In genomic region chr1:74415143-74415542, GRCm38 (mm10) we compare ENCODE assay signal across 8 mouse cellular contexts. TPM values are rescaled to one million over a fixed set of nuclear protein-coding genes. Genes with fewer than 3 reads are reported as not detected.
DNase-seq lines count a peak whose midpoint lies in the region; ATAC-seq and TF ChIP-seq lines count a peak whose summit lies in the region.

No protein-coding gene starts in this region.

- no peaks in the 10 kb centered on the region for H3K36me3 ChIP-seq in hindbrain, embryonic 10.5 days
- no peaks in the 10 kb centered on the region for H3K36me3 ChIP-seq in hindbrain, embryonic 16.5 days (ENCODE audit: control insufficient read depth, insufficient read depth, low read length)
- no peaks in the 10 kb centered on the region for H3K36me3 ChIP-seq in kidney, adult 2 months (ENCODE audit: control insufficient read depth, insufficient read depth, low read length)

- 38% methylated on average over 4 of the region's 4 CpGs for WGBS in hindbrain, embryonic 10.5 days
- WGBS in hindbrain, embryonic 16.5 days: 52% methylated on average over 4 of the region's 4 CpGs
- 41% methylated on average over 4 of the region's 4 CpGs for WGBS in kidney, adult 2 months

- no peak for TF ChIP-seq POLR2A in kidney, adult 2 months (IDR thresholded peaks at IDR 0.05; ENCODE audit: low read depth, low read length)

- no peak overlapping the region for H3K27ac ChIP-seq in hindbrain, embryonic 10.5 days
- no peak overlapping the region for H3K27ac ChIP-seq in hindbrain, embryonic 16.5 days (ENCODE audit: low read depth, low read length)
- no peak overlapping the region for H3K27ac ChIP-seq in kidney, adult 2 months (ENCODE audit: insufficient read depth, low read depth, low read length)

- H3K4me2 ChIP-seq in hindbrain, embryonic 16.5 days (ENCODE audit: low read length): no peak overlapping the region

- H3K27me3 ChIP-seq in hindbrain, embryonic 10.5 days (ENCODE audit: insufficient read depth, poor library complexity, severe bottlenecking): no peaks in the 10 kb centered on the region
- H3K27me3 ChIP-seq in hindbrain, embryonic 16.5 days (replicated peaks; ENCODE audit: control insufficient read depth, insufficient read depth, low read length): no peaks in the 10 kb centered on the region
- H3K27me3 ChIP-seq in kidney, adult 2 months (replicated peaks; ENCODE audit: control insufficient read depth, insufficient read depth, low read length): no peaks in the 10 kb centered on the region

- H3K9me3 ChIP-seq in hindbrain, embryonic 10.5 days: no peaks in the 10 kb centered on the region
- H3K9me3 ChIP-seq in hindbrain, embryonic 16.5 days (ENCODE audit: control insufficient read depth, low read length): no peaks in the 10 kb centered on the region

- peaks cover 16% of the 10 kb centered on the region for H3K4me1 ChIP-seq in hindbrain, embryonic 10.5 days (replicated peaks)
- no peaks in the 10 kb centered on the region for H3K4me1 ChIP-seq in hindbrain, embryonic 16.5 days (ENCODE audit: control insufficient read depth, insufficient read depth, low read depth, low read length)
- H3K4me1 ChIP-seq in kidney, adult 2 months (ENCODE audit: control insufficient read depth, insufficient read depth, low read length): peaks cover 4% of the 10 kb centered on the region; the same call in 1 of the 2 replicates

- no peak overlapping the region for H3K9ac ChIP-seq in hindbrain, embryonic 16.5 days (ENCODE audit: low read depth, low read length)

- TF ChIP-seq CTCF in kidney, adult 2 months (conservative IDR thresholded peaks at IDR 0.05; ENCODE audit: insufficient read depth, insufficient read length, low read depth, low read length): no peak

- ATAC-seq in hindbrain, embryonic 16.5 days: no peak
- peak; percentile 99 for ATAC-seq in megakaryocyte progenitor cell, adult 5-6 weeks (replicated peaks; ENCODE audit: poor library complexity)

- H3K4me3 ChIP-seq in hindbrain, embryonic 10.5 days: no peak overlapping the region
- no peak overlapping the region for H3K4me3 ChIP-seq in hindbrain, embryonic 16.5 days (ENCODE audit: low read length)
- no peak overlapping the region for H3K4me3 ChIP-seq in kidney, adult 2 months (ENCODE audit: insufficient read depth, low read depth, low read length)

- peak; percentile 44 for DNase-seq in hindbrain, embryonic 10.5 days (ENCODE audit: low spot score)
- DNase-seq in brain, adult 2 months (ENCODE audit: low read depth, low spot score): peak; percentile 88
- DNase-seq in kidney, adult 2 months: peak; percentile 76
- DNase-seq in urinary bladder, postnatal 14 days (ENCODE audit: low spot score): no peak
- DNase-seq in right cerebral cortex, postnatal 36 days (ENCODE audit: low spot score in 2 of 2): no peak
- no peak for DNase-seq in spleen, adult 12 weeks (ENCODE audit: low spot score)

RNA-seq across cellular contexts. Expression of gene Vil1, which starts 6.0 kb away (rescaled TPM):
- 0.21 and 0.24 TPM in 2 replicates for polyA plus RNA-seq in hindbrain, embryonic 10.5 days (2016; fragmentation: Nextera tagmentation; extraction: Ambion mirVana)
- 0.19 and 0.22 TPM in 2 replicates for polyA plus RNA-seq in hindbrain, embryonic 16.5 days (2015; fragmentation: Nextera tagmentation; extraction: Ambion mirVana)
- 69.8 and 75.0 TPM in 2 replicates for polyA plus RNA-seq in kidney, adult 2 months (2012; rRNA removed)
- total RNA-seq in megakaryocyte progenitor cell, adult 5-6 weeks (2015): not detected in 2 replicates
- total RNA-seq in megakaryocyte progenitor cell, adult 5-6 weeks (2017): not detected in 2 replicates

RNA-seq across cellular contexts. Expression of gene Ctdsp1, which starts 23.8 kb away (rescaled TPM):
- 34.3 and 35.7 TPM in 2 replicates for polyA plus RNA-seq in hindbrain, embryonic 10.5 days (2016; fragmentation: Nextera tagmentation; extraction: Ambion mirVana)
- polyA plus RNA-seq in hindbrain, embryonic 16.5 days (2015; fragmentation: Nextera tagmentation; extraction: Ambion mirVana): 19.0 and 20.0 TPM in 2 replicates
- polyA plus RNA-seq in kidney, adult 2 months (2012; rRNA removed): 185 and 187 TPM in 2 replicates
- 79.1 and 89.1 TPM in 2 replicates for total RNA-seq in megakaryocyte progenitor cell, adult 5-6 weeks (2015)
- total RNA-seq in megakaryocyte progenitor cell, adult 5-6 weeks (2017): 33.0 and 33.2 TPM in 2 replicates

RNA-seq across cellular contexts. Expression of gene Slc11a1, which starts 40.1 kb away (rescaled TPM):
- 1.8 and 3.0 TPM in 2 replicates for polyA plus RNA-seq in hindbrain, embryonic 10.5 days (2016; fragmentation: Nextera tagmentation; extraction: Ambion mirVana)
- polyA plus RNA-seq in hindbrain, embryonic 16.5 days (2015; fragmentation: Nextera tagmentation; extraction: Ambion mirVana): 2.6 and 3.3 TPM in 2 replicates
- 13.4 and 15.3 TPM in 2 replicates for polyA plus RNA-seq in kidney, adult 2 months (2012; rRNA removed)
- 2.1 and 3.8 TPM in 2 replicates for total RNA-seq in megakaryocyte progenitor cell, adult 5-6 weeks (2015)
- 0.95 and 1.7 TPM in 2 replicates for total RNA-seq in megakaryocyte progenitor cell, adult 5-6 weeks (2017)

RNA-seq across cellular contexts. Expression of gene Catip, which starts 53.2 kb away (rescaled TPM):
- 0.37 and 1.4 TPM in 2 replicates for polyA plus RNA-seq in hindbrain, embryonic 10.5 days (2016; fragmentation: Nextera tagmentation; extraction: Ambion mirVana)
- polyA plus RNA-seq in hindbrain, embryonic 16.5 days (2015; fragmentation: Nextera tagmentation; extraction: Ambion mirVana): 2.2 and 2.8 TPM in 2 replicates
- polyA plus RNA-seq in kidney, adult 2 months (2012; rRNA removed): 0.33 and 0.43 TPM in 2 replicates
- 0.37 TPM in 1 of 2 replicates, not detected in the other for total RNA-seq in megakaryocyte progenitor cell, adult 5-6 weeks (2015)
- total RNA-seq in megakaryocyte progenitor cell, adult 5-6 weeks (2017): not detected in 2 replicates

Comparison
In these comparisons a context has a peak if more than half of its experiments do, and no peak if none do; other contexts are left out.
1. DNase-seq: peak in hindbrain, embryonic 10.5 days (single experiment), brain, adult 2 months (single experiment) and kidney, adult 2 months (single experiment); none in urinary bladder, postnatal 14 days (single experiment), right cerebral cortex, postnatal 36 days (0 of 2) and spleen, adult 12 weeks (single experiment).
2. RNA of gene Vil1, which starts 6.0 kb away (polyA plus RNA-seq): 69.8 to 75.0 TPM in kidney, adult 2 months; 0.21 to 0.24 TPM in hindbrain, embryonic 10.5 days and 0.19 to 0.22 TPM in hindbrain, embryonic 16.5 days; every median in the first group is over 10 times any median in the second.